Mouse (Mus musculus): ENCODE data around the gene Prkaa2.

GRCm38 (mm10) chr4:105034259-105034658, 75.4 kb downstream of the Prkaa2 start:
- TF ChIP-seq CTCF (IDR thresholded peaks at IDR 0.05; ENCODE audit: borderline replicate concordance, extremely low read depth, insufficient read depth, insufficient read length): no peak
- no peak for TF ChIP-seq POLR2A (IDR thresholded peaks at IDR 0.05; ENCODE audit: borderline replicate concordance, extremely low read depth, insufficient read depth, insufficient read length, poor library complexity, severe bottlenecking)

Data from brain, embryonic 14.5 days (tissue).